Mouse (Mus musculus): ENCODE data around the gene Has3.
"Not testable (repeated sequence)": the region's sequence is repeated elsewhere in the genome, so short reads cannot be mapped to it uniquely, and the experiment has no call there.

The Has3 gene

DNA sequence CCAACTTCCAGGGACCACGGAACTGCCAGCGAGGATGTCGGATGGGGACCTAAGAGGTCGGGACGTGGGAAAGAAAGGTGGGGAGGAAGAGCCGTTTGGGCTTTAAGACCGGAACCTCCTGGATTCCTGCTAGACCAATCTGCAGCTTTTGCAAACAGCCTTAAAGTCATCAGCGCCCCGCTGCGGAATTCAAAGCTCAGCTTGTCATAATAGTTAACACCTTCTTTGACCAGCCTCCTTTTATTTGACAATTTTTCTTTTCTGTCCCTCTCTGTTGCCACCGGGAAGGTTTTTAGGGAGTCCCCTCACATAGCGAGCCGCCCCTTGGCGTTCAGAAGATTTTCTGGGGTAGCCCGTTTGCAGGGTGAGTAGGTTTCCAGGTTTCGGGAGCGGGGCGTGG lies at the start of gene Has3:
TSS of gene Has3 (plus strand) at position 192 of the 400 bp plus-strand sequence.
- peak; percentile 76 for DNase-seq (ENCODE audit: low read depth, low spot score)

- no peak for DNase-seq (ENCODE audit: low read depth, low spot score)
Measured at GRCm38 (mm10) chr8:106820553-106821515, 49.2 kb upstream of the Has3 start.

GRCm38 (mm10) chr8:106828921-106829320 lies 41.1 kb upstream of the Has3 start:
- DNase-seq (ENCODE audit: low read depth, low spot score), result peak; percentile 37

DNA sequence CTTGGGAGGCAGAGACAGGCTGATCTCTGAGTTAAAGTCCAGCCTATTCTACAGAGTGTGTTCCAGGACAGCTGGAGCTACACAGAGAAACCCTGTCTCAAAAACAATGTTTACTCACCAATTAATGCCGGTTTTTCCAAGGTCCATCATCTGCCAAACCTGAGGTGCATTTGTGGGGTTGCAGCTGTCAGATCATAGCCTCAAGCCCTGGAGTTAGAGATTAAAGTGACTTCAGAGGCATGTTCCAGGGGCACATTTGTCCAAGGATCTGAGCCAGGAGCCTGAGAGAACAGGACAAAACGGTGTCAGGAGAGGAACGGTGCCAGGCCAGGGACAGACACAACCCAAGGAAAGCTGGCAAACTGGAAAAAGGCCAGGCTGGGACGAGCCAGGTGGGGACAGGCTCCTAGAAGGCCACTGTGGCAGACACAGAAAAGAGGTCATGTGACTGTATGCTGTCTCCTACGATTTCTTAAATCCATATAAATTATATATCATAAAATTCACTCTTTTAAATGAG lies 40.5 kb upstream of the Has3 start:
- DNase-seq (ENCODE audit: low read depth, low spot score), result no peak

- DNase-seq (ENCODE audit: low read depth, low spot score), result no peak
Measured at GRCm38 (mm10) chr8:106834899-106835298, 35.1 kb upstream of the Has3 start.

DNA sequence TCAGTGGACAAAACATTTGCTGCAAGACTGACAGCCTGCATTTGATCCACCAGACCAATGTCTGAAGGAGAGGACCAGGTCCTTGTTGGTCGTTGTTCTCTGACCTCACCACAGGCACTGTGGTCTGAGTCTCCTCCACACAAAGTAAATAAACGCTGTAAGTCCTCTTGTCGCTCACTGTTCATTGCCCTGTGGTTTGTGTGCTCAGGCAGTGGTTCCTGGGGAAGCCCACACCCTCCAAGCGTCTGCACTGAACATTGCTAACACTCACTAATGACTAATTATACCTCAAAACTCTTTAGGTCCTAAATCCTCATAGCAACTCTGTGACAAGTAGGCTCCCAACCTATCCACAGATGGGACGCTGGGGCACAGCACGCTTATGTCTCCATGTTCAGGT lies 33.5 kb upstream of the Has3 start:
- no peak for DNase-seq (ENCODE audit: low read depth, low spot score)

DNA sequence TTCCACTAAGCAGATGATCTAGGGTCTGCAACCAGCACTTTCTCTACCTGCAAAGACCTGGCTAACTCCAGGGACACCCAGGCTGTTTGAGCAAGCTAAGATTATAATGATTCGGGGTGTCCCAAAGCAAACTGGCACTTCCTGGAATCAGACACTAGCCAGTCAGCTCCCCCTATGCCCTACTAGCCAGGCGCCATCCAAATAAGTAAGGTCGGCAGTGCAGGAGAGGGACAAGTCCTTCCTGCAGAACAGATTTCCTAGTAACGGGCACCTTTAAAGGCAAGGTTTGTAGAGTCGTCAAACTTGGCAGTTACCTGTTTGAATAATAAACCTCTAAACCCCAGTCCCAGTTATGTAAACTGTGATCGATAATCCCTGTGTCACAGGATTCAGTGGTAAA lies 31.2 kb upstream of the Has3 start:
- DNase-seq (ENCODE audit: low read depth, low spot score), result no peak

DNA sequence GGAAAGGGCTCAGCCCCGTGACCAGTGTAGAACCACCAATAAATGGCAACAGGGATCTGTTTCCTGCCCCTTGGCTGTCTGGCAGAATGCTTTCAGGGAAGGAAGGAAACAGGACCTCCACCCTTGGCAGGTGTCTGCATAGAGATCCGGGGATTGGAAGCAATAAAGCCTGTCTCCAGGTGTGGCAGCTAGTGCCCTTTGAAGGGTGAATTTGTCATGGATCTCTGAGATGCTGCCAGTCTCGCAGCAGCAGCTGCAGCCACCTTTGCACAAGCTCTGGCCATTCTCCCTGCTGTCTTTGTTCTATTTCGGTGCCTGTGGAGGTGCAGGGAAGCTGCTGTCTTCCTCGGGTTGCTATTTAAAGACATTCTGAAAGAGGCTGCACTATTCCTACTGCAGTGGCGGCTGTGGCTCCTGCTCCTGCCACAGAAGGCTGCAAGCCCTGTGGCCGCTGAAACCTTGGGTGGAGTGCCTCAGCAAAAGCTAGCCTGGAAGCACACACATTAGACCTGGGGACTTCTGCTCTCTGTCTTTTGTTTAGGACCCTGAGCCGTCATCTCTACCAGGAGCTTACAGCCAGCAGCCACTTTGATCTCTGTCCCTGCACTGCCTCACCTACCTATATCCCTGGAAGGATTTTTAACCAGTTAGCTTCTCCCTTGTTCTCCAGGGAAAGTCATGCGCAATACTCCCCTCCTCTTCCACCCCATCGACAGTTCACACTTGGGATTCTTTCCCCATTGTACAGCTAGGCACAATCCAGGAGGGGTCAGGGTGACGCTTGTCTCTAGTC lies 30.6 kb upstream of the Has3 start:
- no peak for DNase-seq (ENCODE audit: low read depth, low spot score)

DNA sequence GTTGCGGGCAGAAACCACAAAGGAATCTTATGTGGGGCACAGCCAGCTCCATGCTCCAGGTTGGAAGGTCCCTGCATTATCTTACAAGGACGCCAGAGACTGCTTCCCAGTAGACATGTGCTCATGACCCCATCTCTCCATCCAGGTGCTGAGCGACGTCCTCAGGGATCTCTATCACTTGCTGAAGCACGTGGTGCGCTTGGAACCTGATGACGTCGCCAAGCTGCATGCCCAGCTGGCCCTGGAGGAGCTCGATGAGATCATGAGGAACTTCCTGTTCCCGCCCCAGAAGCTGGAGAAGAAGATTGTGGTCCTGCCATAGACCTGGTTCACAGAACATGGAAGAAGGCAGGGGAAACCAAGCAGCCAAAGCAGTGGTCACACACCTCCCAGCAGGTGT lies 20.0 kb upstream of the Has3 start:
- no peak for DNase-seq (ENCODE audit: low read depth, low spot score)

DNA sequence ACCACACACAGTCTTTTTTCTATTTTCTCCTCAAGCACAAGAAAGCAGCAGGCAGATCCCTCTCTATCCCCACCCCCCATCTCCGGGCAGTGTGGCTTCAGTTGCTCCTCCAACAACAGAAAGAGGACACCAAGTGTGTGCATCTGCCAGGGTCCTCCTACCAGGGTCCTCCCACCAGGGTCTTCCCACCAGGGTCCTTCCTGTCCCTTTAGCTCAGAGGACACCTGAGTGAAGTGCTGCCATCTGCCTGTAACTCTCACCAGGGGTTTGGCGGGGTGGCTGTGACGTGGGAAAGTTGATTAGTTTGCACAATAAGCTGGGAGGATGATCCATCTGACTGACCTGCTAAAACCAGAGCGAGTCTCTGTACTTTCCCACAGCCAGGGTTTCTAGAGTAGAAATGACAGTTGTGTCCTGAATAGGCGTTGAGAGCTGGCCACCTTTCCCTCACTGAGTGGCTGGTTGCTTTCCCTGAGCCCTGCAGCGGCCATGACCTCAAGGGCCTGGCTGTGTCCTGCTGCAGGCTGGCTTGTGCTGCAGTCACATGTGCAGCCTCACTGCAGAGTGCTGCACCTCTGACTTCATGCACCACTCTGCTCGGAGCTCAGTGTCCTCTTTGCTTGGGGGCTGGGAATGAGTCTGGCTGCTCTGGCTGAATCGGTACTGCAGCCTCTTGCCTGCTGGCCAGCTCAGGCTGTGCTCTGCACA lies 15.4 kb upstream of the Has3 start:
- DNase-seq (ENCODE audit: low read depth, low spot score), result no peak

DNA sequence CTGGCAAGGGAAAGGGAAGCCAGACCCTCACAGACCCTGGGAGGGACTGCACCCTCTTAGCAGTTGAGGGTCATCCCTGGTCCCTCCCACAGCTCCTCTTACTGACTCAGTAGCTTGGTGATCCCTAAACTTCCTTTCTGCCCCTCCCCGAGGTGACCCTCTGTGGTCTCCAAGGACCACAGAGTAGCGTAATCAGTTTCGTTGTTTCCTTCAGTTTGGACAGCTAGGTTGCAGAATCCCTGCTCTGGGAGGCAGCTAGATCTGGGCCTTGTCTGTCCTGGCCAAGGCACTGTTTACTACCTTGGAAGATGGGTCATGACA lies 14.8 kb upstream of the Has3 start:
- DNase-seq (ENCODE audit: low read depth, low spot score), result no peak

DNA sequence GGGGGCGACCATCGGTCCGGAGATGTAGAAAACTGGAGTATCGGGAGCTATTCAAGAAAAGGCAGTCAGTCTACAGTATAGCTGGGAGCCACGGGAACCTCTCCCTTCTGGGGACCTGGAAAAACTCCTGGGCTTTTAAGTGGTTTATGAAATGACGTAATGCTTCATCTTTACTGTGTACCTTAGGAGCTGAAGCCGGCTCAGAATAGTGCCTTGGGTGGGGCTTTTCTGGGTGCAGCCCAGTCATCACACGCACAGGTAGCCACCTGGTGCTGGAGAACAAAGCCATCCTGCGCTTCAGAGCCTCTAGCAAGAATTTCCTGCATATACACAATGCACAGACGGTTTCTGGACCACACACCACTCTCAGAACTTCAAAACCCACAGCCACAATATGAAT lies 7.2 kb upstream of the Has3 start:
- DNase-seq (ENCODE audit: low read depth, low spot score), result no peak

- DNase-seq (ENCODE audit: low read depth, low spot score), result no peak
Measured at GRCm38 (mm10) chr8:106865354-106865753, 4.7 kb upstream of the Has3 start.

- peak; percentile 89 for DNase-seq (ENCODE audit: low read depth, low spot score)
Measured at GRCm38 (mm10) chr8:106870537-106871327, 690 bp downstream of the Has3 start.

- no peak for DNase-seq (ENCODE audit: low read depth, low spot score)
Measured at GRCm38 (mm10) chr8:106871328-106871926, 1.4 kb downstream of the Has3 start.

DNA sequence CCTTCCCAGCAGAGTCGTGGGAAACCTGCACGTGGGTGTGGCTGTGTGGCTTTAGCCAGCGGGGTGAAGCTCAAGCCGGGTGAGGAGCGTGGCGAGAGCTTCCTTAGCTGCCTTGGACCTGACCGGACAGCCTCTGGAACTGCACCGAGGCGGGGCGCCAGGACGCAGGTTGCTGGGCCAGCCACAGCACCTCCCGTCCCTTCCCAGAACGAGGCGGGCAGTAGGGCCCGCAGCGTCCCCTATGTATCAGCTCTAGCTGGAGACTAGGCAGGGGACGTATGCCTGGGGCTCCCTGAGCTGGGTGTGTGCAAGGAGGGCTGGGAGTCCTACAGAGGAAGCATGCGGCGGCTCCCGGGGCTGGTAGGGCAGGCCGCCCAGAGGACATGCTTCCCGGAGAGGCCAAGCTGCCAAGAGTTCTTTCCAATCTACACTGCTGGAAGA lies 1.9 kb downstream of the Has3 start:
- peak; percentile 72 for DNase-seq (ENCODE audit: low read depth, low spot score)

DNA sequence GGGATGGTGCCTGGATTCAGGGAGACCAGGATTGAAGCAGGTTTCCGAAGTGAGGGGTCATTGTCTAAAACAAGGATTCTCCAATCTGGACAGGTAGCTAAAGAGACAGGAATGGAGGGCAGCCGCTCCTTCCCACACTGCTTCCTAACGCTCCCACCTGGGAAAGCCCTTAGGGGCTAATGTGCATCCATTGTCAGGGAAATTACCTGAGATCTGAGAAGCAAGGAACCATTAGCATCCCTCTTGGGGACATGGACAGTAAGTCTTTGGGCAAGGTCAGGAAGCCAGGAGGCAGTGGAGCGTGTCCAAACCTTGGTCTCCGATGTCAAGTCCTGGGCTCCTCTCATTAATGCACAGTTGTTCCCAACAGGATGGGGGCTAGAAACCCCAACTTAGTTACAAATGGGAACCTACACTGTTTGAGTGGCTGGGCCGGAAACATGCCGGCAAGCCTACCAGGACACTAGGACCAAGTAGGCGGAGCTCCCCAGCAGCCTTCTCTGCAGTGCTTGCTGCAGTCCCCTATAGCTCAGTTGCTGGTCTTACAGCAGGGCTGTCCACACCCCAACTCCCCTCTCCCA lies 2.5 kb downstream of the Has3 start:
- DNase-seq (ENCODE audit: low read depth, low spot score), result peak; percentile 94

GRCm38 (mm10) chr8:106880121-106880707 lies 10.2 kb downstream of the Has3 start:
- DNase-seq (ENCODE audit: low read depth, low spot score), result no peak

GRCm38 (mm10) chr8:106884094-106884493 lies 14.1 kb downstream of the Has3 start:
- not testable (repeated sequence) for DNase-seq (ENCODE audit: low read depth, low spot score)
